Mouse (Mus musculus) E14TG2a.4 (cell line): ENCODE measurements around the gene Zc3hc1.

Experiments used
- CTCF ChIP-seq: conservative IDR thresholded peaks from 2 replicates; pipeline ENCODE4 v1.5.1; 2014; ENCODE audit warnings: low read length
- POU5F1 ChIP-seq: IDR thresholded peaks from 2 replicates; pipeline ENCODE4 v1.6.1; 2014; ENCODE audit warnings: low read length, borderline replicate concordance

DNA sequence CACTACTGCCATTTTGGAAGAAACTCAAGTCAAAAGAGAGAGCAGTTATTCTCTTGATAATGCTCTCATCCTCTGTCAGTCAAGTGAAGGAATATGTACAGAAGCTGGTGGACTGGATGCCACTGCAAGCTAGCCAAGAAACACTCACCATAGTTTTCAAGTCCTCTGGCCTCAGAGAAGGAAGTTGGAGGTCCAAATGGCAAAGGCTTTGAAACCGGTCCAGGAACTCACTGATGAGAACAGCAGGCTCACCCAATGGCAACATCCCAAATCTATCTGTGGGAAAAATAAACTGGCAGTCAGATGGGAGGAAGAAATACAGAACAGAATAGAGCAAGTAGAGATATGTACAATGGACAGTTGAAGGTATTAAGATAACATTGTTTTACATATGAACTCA is 15.0 kb downstream of the Zc3hc1 start:
- no peak for TF ChIP-seq CTCF
- no peak for TF ChIP-seq POU5F1
